Mouse (Mus musculus): Measurements from ENCODE around the gene Sik2. TPM values are rescaled to one million over a fixed set of nuclear protein-coding genes. Genes with fewer than 3 reads are reported as not detected.

Gene Sik2
- polyA plus RNA-seq, 1 experiment from 2014 or later, result 14.2 TPM

DNA sequence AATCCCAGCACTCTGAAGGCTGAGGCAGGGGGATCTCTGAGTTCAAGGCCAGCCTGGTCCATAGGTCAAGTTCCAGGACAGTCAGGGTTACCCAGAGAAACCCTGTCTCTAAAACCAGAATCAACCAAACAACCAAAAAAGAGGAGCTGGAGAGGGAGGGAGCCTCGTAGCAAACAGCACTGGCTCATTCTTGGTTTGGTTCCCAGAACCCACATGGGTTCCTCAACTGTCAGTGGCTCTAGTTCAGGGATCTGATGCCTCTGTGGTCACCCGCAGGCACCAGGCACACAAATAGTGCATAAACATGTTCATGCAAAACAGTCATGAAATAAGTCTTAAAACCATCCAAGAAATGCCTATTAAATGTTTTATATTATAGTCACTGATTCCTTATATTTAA is 140.7 kb downstream of the Sik2 start:
- Histone ChIP-seq H3K4me1 (ENCODE audit: control insufficient read depth, insufficient read depth, low read length) (no peaks in the 10 kb centered on the region), H3K9me3 (replicated peaks; ENCODE audit: control insufficient read depth, low read length) (no peaks in the 10 kb centered on the region), H3K36me3 (replicated peaks; ENCODE audit: control insufficient read depth, insufficient read depth, low read depth, low read length) (peaks cover 11% of the 10 kb centered on the region; the same call in 1 of the 2 replicates), H3K4me3 (ENCODE audit: low read depth, low read length) (no peak overlapping the region), H3K27ac (replicated peaks; ENCODE audit: low read depth, low read length) (no peak overlapping the region), H3K4me2 (ENCODE audit: low read depth, low read length) (no peak overlapping the region), H3K27me3 (ENCODE audit: control insufficient read depth, insufficient read depth, low read length) (no peaks in the 10 kb centered on the region), H3K9ac (replicated peaks; ENCODE audit: low read length) (no peak overlapping the region)
- DNase-seq (ENCODE audit: low spot score) (no peak), ATAC-seq (replicated peaks; ENCODE audit: insufficient number of reproducible peaks, low FRiP score, low TSS enrichment, low read depth) (no peak)
- WGBS, result 80% methylated on average over 2 of the region's 2 CpGs

DNA sequence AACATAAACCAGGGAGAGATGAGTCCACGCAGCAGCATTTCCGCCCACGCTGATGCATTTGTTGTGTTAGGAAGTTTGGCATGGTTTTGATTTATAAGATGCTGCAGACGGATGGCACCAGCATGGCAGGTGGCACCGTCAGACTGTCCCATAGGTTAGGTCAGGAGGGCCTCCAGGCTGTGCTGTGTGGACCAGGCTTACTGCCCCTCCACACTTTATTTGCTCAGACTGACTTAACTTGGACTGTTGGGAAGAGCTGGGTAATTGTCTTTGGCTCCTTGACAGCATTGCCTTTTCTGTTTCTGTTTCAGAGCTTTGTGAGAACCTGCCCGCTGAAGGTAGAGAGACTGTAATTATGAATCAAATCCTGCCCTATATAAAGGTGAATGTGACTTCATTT is 141.9 kb downstream of the Sik2 start:
- H3K36me3 ChIP-seq (replicated peaks; ENCODE audit: control insufficient read depth, insufficient read depth, low read depth, low read length), result peaks cover 12% of the 10 kb centered on the region; the same call in 1 of the 2 replicates

DNA sequence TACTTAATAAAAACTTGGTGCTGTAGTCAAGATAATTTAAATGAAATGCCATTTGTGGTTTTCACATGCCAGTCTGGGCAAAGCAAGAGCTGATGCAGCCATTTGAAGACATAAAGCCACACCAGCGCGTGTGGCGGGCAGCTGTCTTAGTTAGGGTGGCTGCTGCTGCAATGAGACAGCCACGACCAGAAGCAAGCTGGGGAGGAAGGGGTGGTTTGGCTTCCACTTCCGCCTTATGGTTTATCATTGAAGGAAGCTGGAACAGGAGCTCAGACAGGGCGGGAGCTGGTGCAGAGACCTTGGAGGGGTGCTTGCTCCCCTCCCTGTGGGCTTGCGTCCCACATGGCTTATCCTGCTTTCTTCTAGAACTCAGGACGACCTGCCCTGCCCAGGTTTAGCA is 143.1 kb downstream of the Sik2 start:
- no peak for DNase-seq (ENCODE audit: low spot score)
- Histone ChIP-seq H3K27ac (replicated peaks; ENCODE audit: low read depth, low read length) (no peak overlapping the region), H3K4me2 (ENCODE audit: low read depth, low read length) (no peak overlapping the region), H3K36me3 (replicated peaks; ENCODE audit: control insufficient read depth, insufficient read depth, low read depth, low read length) (peaks cover 17% of the 10 kb centered on the region; the same call in 1 of the 2 replicates), H3K4me3 (ENCODE audit: low read depth, low read length) (no peak overlapping the region), H3K9ac (replicated peaks; ENCODE audit: low read length) (no peak overlapping the region), H3K27me3 (ENCODE audit: control insufficient read depth, insufficient read depth, low read length) (no peaks in the 10 kb centered on the region), H3K9me3 (replicated peaks; ENCODE audit: control insufficient read depth, low read length) (no peaks in the 10 kb centered on the region), H3K4me1 (ENCODE audit: control insufficient read depth, insufficient read depth, low read length) (no peaks in the 10 kb centered on the region)
- no peak for ATAC-seq (replicated peaks; ENCODE audit: insufficient number of reproducible peaks, low FRiP score, low TSS enrichment, low read depth)
- WGBS, result 87% methylated on average over 8 of the region's 8 CpGs

More for the DNA sequence above, 141.9 kb downstream of the Sik2 start:
- no peaks in the 10 kb centered on the region for H3K27me3 ChIP-seq (ENCODE audit: control insufficient read depth, insufficient read depth, low read length)
- ATAC-seq (replicated peaks; ENCODE audit: insufficient number of reproducible peaks, low FRiP score, low TSS enrichment, low read depth) (no peak), DNase-seq (ENCODE audit: low spot score) (no peak)
- no peak overlapping the region for H3K4me2 ChIP-seq (ENCODE audit: low read depth, low read length)
- H3K9me3 ChIP-seq (replicated peaks; ENCODE audit: control insufficient read depth, low read length), result no peaks in the 10 kb centered on the region
- WGBS, result 99% methylated on average over 6 of the region's 6 CpGs
- no peak overlapping the region for H3K27ac ChIP-seq (replicated peaks; ENCODE audit: low read depth, low read length)
- H3K4me1 ChIP-seq (ENCODE audit: control insufficient read depth, insufficient read depth, low read length), result no peaks in the 10 kb centered on the region
- no peak overlapping the region for H3K9ac ChIP-seq (replicated peaks; ENCODE audit: low read length)
- no peak overlapping the region for H3K4me3 ChIP-seq (ENCODE audit: low read depth, low read length)

DNA sequence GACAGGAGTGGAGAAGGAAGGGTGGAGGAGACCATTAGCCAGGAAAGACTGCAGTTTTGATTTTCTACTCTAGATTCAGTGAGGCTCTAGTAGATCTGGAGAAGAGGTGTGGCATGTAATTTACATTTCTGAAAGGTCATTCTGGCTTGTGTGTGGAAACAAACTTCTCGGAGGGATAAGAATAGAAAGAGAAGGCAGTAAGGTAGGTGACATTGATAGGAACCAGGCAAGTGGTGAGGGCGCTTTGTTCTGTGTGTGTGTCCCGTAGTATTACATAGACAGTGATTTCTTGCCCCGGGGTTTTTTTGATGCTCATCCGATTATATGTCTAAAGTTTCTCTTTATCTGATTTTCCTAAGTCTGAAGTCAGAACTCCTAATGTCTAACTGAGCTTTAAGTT is 144.0 kb downstream of the Sik2 start:
- no peak for ATAC-seq (replicated peaks; ENCODE audit: insufficient number of reproducible peaks, low FRiP score, low TSS enrichment, low read depth)
- no peak for DNase-seq (ENCODE audit: low spot score)
- no peak overlapping the region for H3K9ac ChIP-seq (replicated peaks; ENCODE audit: low read length)
- no peak overlapping the region for H3K27ac ChIP-seq (replicated peaks; ENCODE audit: low read depth, low read length)
- H3K36me3 ChIP-seq (replicated peaks; ENCODE audit: control insufficient read depth, insufficient read depth, low read depth, low read length), result peaks cover 19% of the 10 kb centered on the region; the same call in 1 of the 2 replicates
- H3K27me3 ChIP-seq (ENCODE audit: control insufficient read depth, insufficient read depth, low read length), result no peaks in the 10 kb centered on the region
- H3K4me2 ChIP-seq (ENCODE audit: low read depth, low read length), result no peak overlapping the region
- WGBS, result 90% methylated on average over 5 of the region's 5 CpGs
- H3K4me3 ChIP-seq (ENCODE audit: low read depth, low read length), result no peak overlapping the region
- no peaks in the 10 kb centered on the region for H3K9me3 ChIP-seq (replicated peaks; ENCODE audit: control insufficient read depth, low read length)
- H3K4me1 ChIP-seq (ENCODE audit: control insufficient read depth, insufficient read depth, low read length), result no peaks in the 10 kb centered on the region

DNA sequence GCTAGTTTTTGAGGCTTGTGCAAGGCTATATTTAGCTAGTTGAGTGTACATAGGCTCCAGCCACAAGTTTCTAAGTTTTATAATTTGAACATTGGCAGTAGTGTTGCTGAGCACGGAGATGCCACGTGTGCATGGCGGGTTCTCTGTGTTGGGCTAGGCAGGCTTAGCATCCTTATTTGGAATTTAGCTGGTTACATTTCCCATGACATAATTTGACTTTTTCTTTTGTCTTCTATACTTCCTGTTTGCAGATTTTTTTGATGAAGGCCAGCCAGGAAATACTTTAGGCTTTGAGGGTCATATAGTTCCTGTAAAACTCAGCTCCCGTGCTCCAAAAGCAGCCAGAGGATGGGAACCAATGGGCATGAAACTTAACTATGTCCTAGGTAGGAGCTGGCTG is 145.0 kb downstream of the Sik2 start:
- Histone ChIP-seq H3K9me3 (replicated peaks; ENCODE audit: control insufficient read depth, low read length) (no peaks in the 10 kb centered on the region), H3K36me3 (replicated peaks; ENCODE audit: control insufficient read depth, insufficient read depth, low read depth, low read length) (peaks cover 19% of the 10 kb centered on the region; the same call in 1 of the 2 replicates), H3K27me3 (ENCODE audit: control insufficient read depth, insufficient read depth, low read length) (no peaks in the 10 kb centered on the region), H3K9ac (replicated peaks; ENCODE audit: low read length) (no peak overlapping the region), H3K4me2 (ENCODE audit: low read depth, low read length) (no peak overlapping the region), H3K4me3 (ENCODE audit: low read depth, low read length) (no peak overlapping the region), H3K4me1 (ENCODE audit: control insufficient read depth, insufficient read depth, low read length) (no peaks in the 10 kb centered on the region), H3K27ac (replicated peaks; ENCODE audit: low read depth, low read length) (no peak overlapping the region)
- no peak for DNase-seq (ENCODE audit: low spot score)
- ATAC-seq (replicated peaks; ENCODE audit: insufficient number of reproducible peaks, low FRiP score, low TSS enrichment, low read depth), result no peak
- WGBS, result 96% methylated on average over 4 of the region's 4 CpGs

DNA sequence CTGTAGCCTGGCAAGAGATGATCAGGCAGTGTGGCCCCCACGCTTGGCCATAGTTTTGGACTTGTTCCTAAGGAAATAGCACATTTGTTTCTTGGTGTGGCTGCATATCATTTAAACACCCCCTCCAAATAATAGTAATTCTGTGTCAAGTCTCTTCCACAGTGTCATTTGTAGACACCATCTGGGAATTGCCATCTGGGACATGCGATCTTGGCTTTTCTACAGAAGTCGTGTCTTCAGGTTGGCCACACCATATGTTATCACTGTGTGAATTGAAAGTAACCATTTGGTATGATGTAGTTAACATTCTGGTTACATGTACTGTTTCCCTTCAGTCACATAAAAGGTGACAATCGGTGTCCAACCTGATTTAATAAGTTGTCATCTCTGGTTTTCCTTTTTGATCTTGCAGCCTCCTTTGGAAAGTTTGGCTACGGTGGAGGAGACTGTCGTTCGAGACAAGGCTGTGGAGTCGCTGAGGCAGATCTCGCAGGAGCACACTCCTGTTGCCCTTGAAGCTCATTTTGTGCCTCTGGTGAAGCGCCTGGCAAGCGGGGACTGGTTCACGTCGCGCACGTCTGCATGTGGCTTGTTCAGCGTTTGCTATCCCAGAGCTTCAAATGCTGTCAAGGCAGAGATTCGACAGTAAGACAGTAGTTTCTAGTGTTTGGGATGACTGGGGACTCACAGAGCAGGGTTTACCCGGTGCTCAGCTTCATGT is 147.6 kb downstream of the Sik2 start:
- no peak overlapping the region for H3K4me3 ChIP-seq (ENCODE audit: low read depth, low read length)
- DNase-seq (ENCODE audit: low spot score) (no peak), ATAC-seq (replicated peaks; ENCODE audit: insufficient number of reproducible peaks, low FRiP score, low TSS enrichment, low read depth) (no peak)
- H3K9me3 ChIP-seq (replicated peaks; ENCODE audit: control insufficient read depth, low read length), result no peaks in the 10 kb centered on the region
- 93% methylated on average over 18 of the region's 18 CpGs for WGBS
- no peak overlapping the region for H3K4me2 ChIP-seq (ENCODE audit: low read depth, low read length)
- H3K27me3 ChIP-seq (ENCODE audit: control insufficient read depth, insufficient read depth, low read length), result no peaks in the 10 kb centered on the region
- no peaks in the 10 kb centered on the region for H3K4me1 ChIP-seq (ENCODE audit: control insufficient read depth, insufficient read depth, low read length)
- no peak overlapping the region for H3K27ac ChIP-seq (replicated peaks; ENCODE audit: low read depth, low read length)
- peaks cover 13% of the 10 kb centered on the region; the same call in 1 of the 2 replicates for H3K36me3 ChIP-seq (replicated peaks; ENCODE audit: control insufficient read depth, insufficient read depth, low read depth, low read length)
- no peak overlapping the region for H3K9ac ChIP-seq (replicated peaks; ENCODE audit: low read length)

DNA sequence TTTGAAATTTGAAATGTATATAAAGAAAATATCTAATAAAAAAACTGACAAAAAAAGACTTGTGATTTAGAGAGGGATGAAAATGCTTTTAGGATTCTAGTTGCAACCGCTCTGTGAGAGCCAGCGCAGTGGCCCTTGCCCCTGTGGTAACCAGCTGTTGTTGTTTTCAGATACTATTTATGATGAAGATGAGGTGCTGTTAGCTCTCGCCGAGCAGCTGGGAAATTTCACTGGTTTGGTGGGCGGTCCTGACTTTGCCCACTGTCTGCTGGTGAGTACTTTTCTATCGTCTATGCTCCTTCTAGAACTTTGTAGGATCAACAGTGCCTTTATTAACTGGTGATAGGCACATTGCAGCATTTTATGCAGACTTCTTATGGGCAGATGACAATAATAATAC is 150.2 kb downstream of the Sik2 start:
- H3K4me3 ChIP-seq (ENCODE audit: low read depth, low read length), result no peak overlapping the region
- DNase-seq (ENCODE audit: low spot score) (no peak), ATAC-seq (replicated peaks; ENCODE audit: insufficient number of reproducible peaks, low FRiP score, low TSS enrichment, low read depth) (no peak)
- no peak overlapping the region for H3K27ac ChIP-seq (replicated peaks; ENCODE audit: low read depth, low read length)
- no peaks in the 10 kb centered on the region; the same call in 1 of the 2 replicates for H3K4me1 ChIP-seq (ENCODE audit: control insufficient read depth, insufficient read depth, low read length)
- H3K27me3 ChIP-seq (ENCODE audit: control insufficient read depth, insufficient read depth, low read length), result no peaks in the 10 kb centered on the region
- no peak overlapping the region for H3K9ac ChIP-seq (replicated peaks; ENCODE audit: low read length)
- 90% methylated on average over 6 of the region's 6 CpGs for WGBS
- no peak overlapping the region for H3K4me2 ChIP-seq (ENCODE audit: low read depth, low read length)
- H3K9me3 ChIP-seq (replicated peaks; ENCODE audit: control insufficient read depth, low read length), result no peaks in the 10 kb centered on the region
- peaks cover 8% of the 10 kb centered on the region; the same call in 1 of the 2 replicates for H3K36me3 ChIP-seq (replicated peaks; ENCODE audit: control insufficient read depth, insufficient read depth, low read depth, low read length)

DNA sequence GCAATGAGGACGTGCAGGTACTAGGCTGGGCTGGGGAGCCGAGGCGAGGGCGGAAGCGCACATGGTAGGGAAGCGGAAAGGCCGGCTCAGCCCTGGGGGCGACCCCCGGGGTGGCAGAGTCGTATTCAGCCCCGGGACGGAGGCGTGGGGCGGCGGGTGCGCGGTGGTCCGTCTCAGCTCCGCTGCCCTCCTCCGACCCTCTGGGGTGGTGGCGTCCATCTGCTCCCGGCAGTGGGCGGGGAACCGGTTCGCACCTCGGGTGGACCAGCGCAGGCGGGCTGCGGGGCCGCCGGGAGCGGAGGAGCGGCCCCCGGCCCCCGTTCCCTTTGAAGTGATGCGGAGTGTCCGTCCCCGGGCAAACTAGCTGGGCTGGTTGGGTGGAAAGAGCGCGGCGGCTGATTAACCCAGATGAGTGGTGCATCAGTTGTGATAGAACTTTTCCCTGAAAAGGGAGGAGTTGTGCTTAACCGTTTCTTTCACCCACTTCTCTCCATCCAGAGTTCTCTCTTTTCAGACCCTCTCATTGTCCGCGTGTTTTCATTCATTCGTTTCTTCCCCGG is 151.7 kb downstream of the Sik2 start:
- peak; percentile 39 for DNase-seq (ENCODE audit: low spot score)
- H3K27ac ChIP-seq (replicated peaks; ENCODE audit: low read depth, low read length), result peak overlapping the region; percentile 60; the same call in 1 of the 2 replicates
- H3K4me1 ChIP-seq (ENCODE audit: control insufficient read depth, insufficient read depth, low read length), result no peaks in the 10 kb centered on the region; the same call in 1 of the 2 replicates
- peak overlapping the region; percentile 94 for H3K4me3 ChIP-seq (ENCODE audit: low read depth, low read length)
- no peaks in the 10 kb centered on the region for H3K9me3 ChIP-seq (replicated peaks; ENCODE audit: control insufficient read depth, low read length)
- ATAC-seq (replicated peaks; ENCODE audit: insufficient number of reproducible peaks, low FRiP score, low TSS enrichment, low read depth), result peak; percentile 68
- H3K4me2 ChIP-seq (ENCODE audit: low read depth, low read length), result peak overlapping the region; percentile 67
- H3K36me3 ChIP-seq (replicated peaks; ENCODE audit: control insufficient read depth, insufficient read depth, low read depth, low read length), result peaks cover 8% of the 10 kb centered on the region; the same call in 1 of the 2 replicates
- peak overlapping the region; percentile 85 for H3K9ac ChIP-seq (replicated peaks; ENCODE audit: low read length)
- whole genome bisulfite sequencing, result 0% methylated on average over 32 of the region's 46 CpGs
- no peaks in the 10 kb centered on the region for H3K27me3 ChIP-seq (ENCODE audit: control insufficient read depth, insufficient read depth, low read length)

All from embryonic facial prominence, embryonic 11.5 days (tissue).